Mouse (Mus musculus) mouse embryonic stem cell (cell line): ENCODE data around the gene Jund.

Experiments
- in situ Hi-C, 2 experiments: fragments of 300-500 bp; cut with MboI; formaldehyde crosslinking; loops; 1 replicate in 1 of 2; 3 replicates in 1 of 2; pipeline ENCODE4 v1.14.3; 2019 to 2020; ENCODE audit warnings: low sequenced_read_pairs in 2 of 2, low pct_unique_long_range_greater_than_20kb in 1 of 2, mixed read lengths in 1 of 2; ENCODE audit not compliant: unreplicated experiment in 1 of 2

The Jund gene

GRCm38 (mm10) chr8:70673079-70673856, 25.5 kb upstream of the Jund start, which contains the start of gene Lsm4:
Gene Lsm4, plus strand, starts transcription at chr8:70673248.
- in situ Hi-C loops = no loop called here

GRCm38 (mm10) chr8:70674109-70674508, 24.6 kb upstream of the Jund start:
- in situ Hi-C loops = no loop called here

- in situ Hi-C loops = no loop called here
These were observed 24.0 kb upstream of the Jund start for GRCm38 (mm10) chr8:70674716-70675115.

- in situ Hi-C loops = no loop called here
These were observed 23.4 kb upstream of the Jund start for GRCm38 (mm10) chr8:70675336-70675735.

- in situ Hi-C loops = no loop called here
These were observed 21.2 kb upstream of the Jund start for GRCm38 (mm10) chr8:70677451-70678080.

GRCm38 (mm10) chr8:70678679-70679078, 20.1 kb upstream of the Jund start:
- in situ Hi-C loops = no loop called here

GRCm38 (mm10) chr8:70679404-70679803, 19.3 kb upstream of the Jund start:
- in situ Hi-C loops = no loop called here

- in situ Hi-C loops = no loop called here
These were observed 18.7 kb upstream of the Jund start for GRCm38 (mm10) chr8:70680039-70680438.

GRCm38 (mm10) chr8:70681410-70681809, 17.3 kb upstream of the Jund start:
- in situ Hi-C loops = no loop called here

GRCm38 (mm10) chr8:70682193-70682592, 16.6 kb upstream of the Jund start:
- in situ Hi-C loops = no loop called here

- in situ Hi-C loops = no loop called here
These were observed 16.1 kb upstream of the Jund start for GRCm38 (mm10) chr8:70682692-70683091.

GRCm38 (mm10) chr8:70684291-70684690, 14.5 kb upstream of the Jund start:
- in situ Hi-C loops = no loop called here

GRCm38 (mm10) chr8:70687576-70687975, 11.2 kb upstream of the Jund start:
- in situ Hi-C loops = no loop called here

GRCm38 (mm10) chr8:70688136-70688535, 10.6 kb upstream of the Jund start:
- in situ Hi-C loops = no loop called here

GRCm38 (mm10) chr8:70689892-70690390, 8.8 kb upstream of the Jund start:
- in situ Hi-C loops = no loop called here

- in situ Hi-C loops = no loop called here
These were observed 7.5 kb upstream of the Jund start for GRCm38 (mm10) chr8:70691230-70691629.

GRCm38 (mm10) chr8:70691727-70692231, 7.0 kb upstream of the Jund start:
- in situ Hi-C loops = no loop called here

- in situ Hi-C loops = no loop called here
These were observed 5.1 kb upstream of the Jund start for GRCm38 (mm10) chr8:70693636-70694035.

GRCm38 (mm10) chr8:70695318-70696018, 3.3 kb upstream of the Jund start:
- in situ Hi-C loops = no loop called here
